Mouse (Mus musculus) ES-Bruce4 (cell line): ENCODE data around the gene Slc25a21. TPM values are rescaled to one million over a fixed set of nuclear protein-coding genes. Genes with fewer than 3 reads are reported as not detected.

Experiments
- H3K27ac ChIP-seq: 2 replicates; pipeline ENCODE4 v1.5.1; 2012; ENCODE audit warnings: low read length, inconsistent platforms; ENCODE audit not compliant: insufficient read depth
- H3K27me3 ChIP-seq: 2 replicates; pipeline ENCODE4 v1.6.1; 2012; ENCODE audit warnings: mild to moderate bottlenecking, low read length, inconsistent platforms; ENCODE audit not compliant: control insufficient read depth, poor library complexity, insufficient read depth, severe bottlenecking
- H3K36me3 ChIP-seq: 2 replicates; pipeline ENCODE4 v1.6.1; 2012; ENCODE audit warnings: inconsistent platforms, mild to moderate bottlenecking, low read length, moderate library complexity; ENCODE audit not compliant: control insufficient read depth, poor library complexity, insufficient read depth, severe bottlenecking
- H3K4me1 ChIP-seq: one replicate; pipeline ENCODE4 v1.8.1; 2011; ENCODE audit warnings: low read length; ENCODE audit not compliant: control insufficient read depth, insufficient read depth
- H3K4me3 ChIP-seq: 2 replicates; pipeline ENCODE4 v1.5.1; 2011; ENCODE audit warnings: low read depth, mild to moderate bottlenecking, low read length
- H3K9ac ChIP-seq: 2 replicates; pipeline ENCODE4 v1.6.1; 2012; ENCODE audit warnings: low read depth, mild to moderate bottlenecking, inconsistent platforms; ENCODE audit not compliant: poor library complexity, severe bottlenecking
- H3K9me3 ChIP-seq: replicated peaks from 2 replicates; pipeline ENCODE4 v1.6.1; 2012; ENCODE audit warnings: mild to moderate bottlenecking, low read length, inconsistent platforms; ENCODE audit not compliant: control insufficient read depth, poor library complexity, insufficient read depth, severe bottlenecking
- CTCF ChIP-seq: IDR thresholded peaks from one replicate; pipeline ENCODE4 v1.8.1; 2011; ENCODE audit warnings: low read depth, low read length
- EP300 ChIP-seq: IDR thresholded peaks from 2 replicates; pipeline ENCODE4 v1.6.1; 2011; ENCODE audit warnings: low read depth, low read length; ENCODE audit not compliant: insufficient read depth
- POLR2A ChIP-seq: IDR thresholded peaks from one replicate; pipeline ENCODE4 v1.8.1; 2011; ENCODE audit warnings: low read length; ENCODE audit not compliant: insufficient read depth
- polyA plus RNA-seq: library from polyadenylated mRNA; stranded (reverse); fragments of >200 nt; gene quantifications from 2 replicates; pipeline ENCODE4 v1.2.4, GENCODE M21; 2011; ENCODE audit warnings: low read depth; ENCODE audit not compliant: missing spikeins, insufficient read depth, insufficient read length

The Slc25a21 gene
- not detected in 2 replicates for polyA plus RNA-seq

DNA sequence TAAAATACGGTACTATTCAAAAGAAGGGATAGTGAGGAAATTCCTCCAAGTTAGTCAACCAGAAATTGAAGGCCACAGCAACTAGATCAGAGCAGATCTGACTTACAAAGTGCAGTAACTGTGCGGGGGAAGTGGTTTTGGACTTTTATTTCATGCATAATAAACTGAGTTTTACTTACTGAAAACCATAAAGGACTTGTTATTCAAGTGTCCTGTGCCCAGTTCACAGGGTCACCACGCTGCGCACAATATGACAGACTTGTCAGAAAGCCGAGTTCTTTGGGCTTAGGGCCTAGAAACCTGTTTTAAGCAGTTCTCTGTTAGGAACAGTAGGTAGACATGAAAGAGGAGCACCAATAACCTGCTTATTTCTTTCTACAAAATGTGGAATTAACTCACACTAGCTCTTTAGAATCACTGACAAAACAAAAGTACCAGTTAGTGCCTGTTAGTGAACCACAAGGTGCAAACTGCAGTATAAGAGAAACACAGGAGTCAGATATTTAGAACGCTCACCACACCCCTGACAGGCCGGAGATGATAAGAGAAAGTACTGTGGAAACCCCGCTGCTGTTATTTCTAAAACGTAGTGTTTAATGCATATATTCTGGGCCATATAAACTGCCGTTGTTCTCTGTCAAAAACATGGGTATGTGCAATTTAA, at the start of gene Slc25a21:
TSS of gene Slc25a21 (minus strand) at position 110 of the 664 bp plus-strand sequence.
- Histone ChIP-seq H3K27me3 (no peaks in the 10 kb centered on the region; the same call in 1 of the 2 replicates), H3K9me3 (no peaks in the 10 kb centered on the region), H3K27ac (no peak within 1 kb of the TSS), H3K9ac (peak within 1 kb of the TSS; percentile 41), H3K4me1 (no peaks in the 10 kb centered on the region), H3K4me3 (peak within 1 kb of the TSS; percentile 49), H3K36me3 (no peaks in the 10 kb centered on the region)
- no peak for TF ChIP-seq CTCF
- TF ChIP-seq POLR2A: no peak
- TF ChIP-seq EP300: no peak

DNA sequence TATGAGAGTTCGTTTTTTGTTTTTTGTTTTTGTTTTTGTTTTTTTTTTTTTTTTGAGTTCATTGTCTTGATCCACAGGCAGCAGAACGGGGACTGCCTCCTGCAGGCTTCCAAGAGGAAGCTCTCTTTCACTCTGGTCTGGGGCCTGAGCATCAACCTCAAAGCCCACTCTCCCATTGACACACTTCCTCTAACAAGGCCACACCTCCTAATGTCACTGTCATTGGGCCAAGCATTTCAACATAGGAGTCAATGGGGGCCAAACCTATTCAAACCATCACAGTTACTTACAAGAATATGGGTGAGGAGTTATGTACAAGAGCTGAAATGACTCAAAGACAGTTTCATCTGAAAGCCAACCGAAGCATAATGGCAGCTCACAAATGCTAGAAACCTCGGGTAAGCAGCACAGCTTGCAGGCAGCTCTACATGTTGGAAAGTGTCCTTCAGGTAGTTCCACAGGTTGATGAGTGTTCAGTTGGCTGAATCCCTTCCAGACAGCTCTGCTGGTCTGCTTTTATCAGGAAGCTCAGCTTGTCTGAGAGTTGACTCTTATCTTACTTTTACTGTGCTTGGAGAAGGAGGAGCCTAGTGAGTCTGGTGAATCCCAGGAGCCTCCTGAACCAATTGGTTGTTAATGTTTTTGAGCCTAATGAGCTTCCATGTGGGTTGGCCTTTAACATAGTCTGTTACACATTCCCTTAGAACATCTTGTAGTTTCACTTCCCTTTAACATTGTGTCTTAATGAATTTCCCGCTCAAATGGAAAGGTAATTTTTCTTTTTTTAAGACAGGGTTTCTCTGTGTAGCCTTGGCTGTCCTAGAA, 46.6 kb upstream of the Slc25a21 start:
- Histone ChIP-seq H3K36me3 (peaks cover 15% of the 10 kb centered on the region), H3K4me3 (no peak overlapping the region), H3K9me3 (no peaks in the 10 kb centered on the region), H3K27ac (no peak overlapping the region), H3K9ac (no peak overlapping the region), H3K4me1 (no peaks in the 10 kb centered on the region), H3K27me3 (no peaks in the 10 kb centered on the region)
- no peak for TF ChIP-seq EP300
- no peak for TF ChIP-seq POLR2A
- TF ChIP-seq CTCF: no peak

DNA sequence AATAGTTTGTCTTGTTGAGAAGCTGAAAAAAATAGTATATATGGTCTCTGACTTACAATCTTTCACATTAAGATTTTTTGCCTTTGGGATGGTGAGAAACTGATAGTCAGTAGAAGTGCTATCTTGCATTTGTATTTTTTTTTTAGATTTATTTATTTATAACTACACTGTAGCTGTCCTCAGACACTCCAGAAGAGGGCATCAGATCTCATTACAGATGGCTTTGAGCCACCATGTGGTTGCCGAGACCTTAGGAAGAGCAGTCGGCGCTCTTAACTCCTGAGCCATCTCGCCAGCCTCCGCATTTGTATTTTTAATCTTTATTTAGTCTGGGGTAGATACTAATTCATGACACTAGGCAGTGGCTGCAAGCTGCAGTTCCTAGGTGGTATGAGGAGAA, 36.1 kb upstream of the Slc25a21 start:
- Histone ChIP-seq H3K27ac (no peak overlapping the region), H3K4me1 (peaks cover 2% of the 10 kb centered on the region), H3K4me3 (peak overlapping the region; percentile 55), H3K27me3 (no peaks in the 10 kb centered on the region), H3K36me3 (peaks cover 15% of the 10 kb centered on the region), H3K9me3 (no peaks in the 10 kb centered on the region), H3K9ac (peak overlapping the region; percentile 89)
- no peak for TF ChIP-seq EP300
- no peak for TF ChIP-seq POLR2A
- peak; percentile 7 for TF ChIP-seq CTCF

DNA sequence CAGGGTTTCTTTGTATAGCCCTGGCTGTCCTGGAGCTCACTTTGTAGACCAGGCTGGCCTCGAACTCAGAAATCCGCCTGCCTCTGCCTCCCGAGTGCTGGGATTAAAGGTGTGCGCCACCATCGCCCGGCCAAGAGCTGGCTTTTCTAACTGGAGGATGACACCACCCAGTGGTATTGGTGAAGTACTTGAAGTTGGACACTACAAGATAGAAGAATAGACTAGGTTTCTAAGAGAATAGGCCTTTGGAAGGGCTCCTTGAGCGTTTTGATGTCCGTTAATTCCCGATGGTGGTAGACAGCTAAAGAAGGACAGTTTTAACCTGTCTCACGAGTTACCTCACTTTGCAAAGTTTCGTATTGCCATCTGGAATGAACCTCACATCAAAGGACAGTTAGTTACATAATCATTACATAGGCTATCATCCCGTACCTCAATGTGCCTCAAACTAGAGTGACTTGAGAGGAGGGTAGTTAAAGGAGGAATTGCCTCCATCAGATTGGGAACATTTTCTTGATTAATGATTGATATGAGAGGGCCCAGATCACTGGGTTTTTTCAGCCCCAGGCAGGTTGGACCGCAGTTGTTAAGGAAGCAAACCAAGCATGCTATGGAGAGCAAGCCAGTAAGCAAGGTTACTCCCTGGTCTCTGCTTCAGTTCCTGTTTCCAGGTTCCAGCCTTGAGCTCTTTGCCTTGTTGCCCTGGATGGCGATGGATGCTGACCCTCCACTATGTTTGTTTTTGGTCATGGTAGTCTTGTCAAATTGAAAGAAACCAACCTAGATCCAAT, 34.0 kb upstream of the Slc25a21 start:
- H3K27me3 ChIP-seq: no peaks in the 10 kb centered on the region
- H3K36me3 ChIP-seq: peaks cover 11% of the 10 kb centered on the region
- peak overlapping the region; percentile 98 for H3K9ac ChIP-seq
- peaks cover 2% of the 10 kb centered on the region for H3K4me1 ChIP-seq
- H3K27ac ChIP-seq: peak overlapping the region; percentile 79; the same call in 1 of the 2 replicates
- H3K9me3 ChIP-seq: no peaks in the 10 kb centered on the region
- TF ChIP-seq POLR2A (no peak), EP300 (no peak), CTCF (no peak)
- peak overlapping the region; percentile 85 for H3K4me3 ChIP-seq

DNA sequence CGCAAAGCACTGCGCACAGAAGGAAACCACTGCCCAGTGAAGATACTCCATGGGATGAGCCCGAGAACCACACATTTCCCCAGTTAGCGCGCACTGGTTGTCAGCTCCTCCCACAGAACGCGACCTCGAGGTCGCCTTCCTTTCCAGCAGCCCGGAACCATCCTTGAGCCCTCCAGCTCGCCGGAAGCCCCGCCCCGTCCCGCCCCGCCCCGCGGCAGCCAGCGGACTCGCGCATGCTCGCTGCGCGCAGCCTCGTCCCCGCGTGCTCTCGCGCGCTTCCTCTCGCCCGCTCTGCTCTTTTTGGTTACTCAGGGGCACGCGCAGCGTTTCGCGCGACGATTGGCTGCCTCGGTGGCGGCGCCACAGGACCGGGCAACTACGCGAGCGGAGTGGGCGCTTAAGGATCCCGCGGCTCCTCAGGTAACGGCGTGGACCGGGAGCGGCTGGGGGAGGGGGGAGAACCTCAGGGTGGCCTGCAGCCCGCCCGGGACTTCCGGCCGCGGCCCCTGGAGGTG, 33.0 kb upstream of the Slc25a21 start, which contains the start of the genes Prps1l3 and Mipol1:
TSS of gene Prps1l3 (plus strand) at position 221 of the 515 bp plus-strand sequence.
TSS of gene Mipol1 (plus strand) at position 236 of the 515 bp plus-strand sequence.
- peak within 1 kb of the TSS; percentile 98 for H3K9ac ChIP-seq
- peak within 1 kb of the TSS; percentile 93 for H3K27ac ChIP-seq
- no peak for TF ChIP-seq CTCF
- peak; percentile 80 for TF ChIP-seq POLR2A
- 0 out of 2 replicates have a peak, but pooled peaks have one; percentile 32 for TF ChIP-seq EP300

More for the DNA sequence above, 33.0 kb upstream of the Slc25a21 start, which contains the start of the genes Prps1l3 and Mipol1:
- H3K27me3 ChIP-seq: no peaks in the 10 kb centered on the region
- no peaks in the 10 kb centered on the region for H3K9me3 ChIP-seq
- peak within 1 kb of the TSS; percentile 99 for H3K4me3 ChIP-seq
- peaks cover 2% of the 10 kb centered on the region for H3K4me1 ChIP-seq
- H3K36me3 ChIP-seq: peaks cover 7% of the 10 kb centered on the region; the same call in 1 of the 2 replicates
